Mouse (Mus musculus): Measurements from ENCODE around the gene Socs7.

Socs7 gene

GRCm38 (mm10) chr11:97389127-97389526, 26.8 kb downstream of the Socs7 start:
- DNase-seq (ENCODE audit: low spot score): no peak

DNA sequence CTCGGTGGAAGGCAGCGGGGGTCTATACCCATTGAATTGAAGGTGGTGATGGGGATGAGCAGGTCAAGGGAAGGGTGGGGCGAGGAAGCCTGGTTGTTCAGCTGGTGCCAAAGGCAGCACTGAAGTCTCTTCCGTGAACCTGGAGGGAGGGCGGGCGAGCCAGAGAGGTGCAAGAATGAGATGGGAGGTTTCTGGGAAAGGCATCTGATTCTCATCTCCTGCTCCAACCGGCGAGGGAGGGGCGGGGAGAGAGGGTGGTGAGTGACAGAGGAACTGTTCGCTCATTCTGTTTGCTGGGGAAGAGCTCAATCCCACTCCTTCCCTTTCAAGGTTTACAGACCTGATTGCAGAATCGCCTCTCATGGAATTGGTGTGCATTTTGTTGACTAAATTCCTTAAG, 31.3 kb downstream of the Socs7 start:
- DNase-seq (ENCODE audit: low spot score): no peak

- no peak for DNase-seq (ENCODE audit: low spot score)
Measured at GRCm38 (mm10) chr11:97394146-97394545, 31.8 kb downstream of the Socs7 start.

- no peak for DNase-seq (ENCODE audit: low spot score)
Measured at GRCm38 (mm10) chr11:97398506-97398905, 36.2 kb downstream of the Socs7 start.

DNA sequence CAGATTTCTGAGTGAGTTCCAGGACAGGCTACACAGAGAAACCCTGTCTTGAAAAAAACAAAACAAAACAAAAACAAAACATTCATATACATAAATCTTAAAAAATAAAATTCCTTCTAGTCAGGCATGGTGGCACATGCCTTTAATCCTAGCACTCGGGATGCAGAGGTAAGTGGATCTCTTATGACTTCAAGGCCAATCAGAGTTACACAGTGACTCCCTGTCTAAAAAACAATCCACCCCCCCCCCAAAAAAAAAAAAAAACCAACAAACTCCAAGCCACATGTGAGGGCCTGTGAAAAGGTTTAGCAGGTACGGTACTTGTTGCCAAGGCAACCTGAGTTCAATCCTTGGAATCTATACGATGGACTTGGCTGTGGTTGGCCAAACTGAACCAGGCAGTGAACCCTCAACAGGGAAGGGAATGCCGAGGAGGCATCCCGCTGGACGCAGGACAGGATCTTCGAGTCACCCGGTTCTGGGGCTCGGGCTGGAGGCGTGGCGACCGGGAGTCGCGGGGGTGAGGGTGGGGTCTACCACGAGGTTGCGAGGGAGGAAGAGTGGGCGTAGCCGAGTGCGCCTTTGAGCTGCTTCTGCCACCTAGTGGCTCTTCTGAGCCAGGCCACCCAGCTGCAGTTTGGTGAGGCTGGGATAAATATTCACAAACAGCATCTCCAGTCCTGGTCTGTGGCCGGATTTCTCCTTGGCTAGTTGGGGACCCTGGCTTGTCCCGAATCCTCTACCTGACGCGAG, 37.8 kb downstream of the Socs7 start:
- DNase-seq (ENCODE audit: low spot score): peak; percentile 93

- peak; percentile 28 for DNase-seq (ENCODE audit: low spot score)
Measured at GRCm38 (mm10) chr11:97401082-97401481, 38.7 kb downstream of the Socs7 start.

DNA sequence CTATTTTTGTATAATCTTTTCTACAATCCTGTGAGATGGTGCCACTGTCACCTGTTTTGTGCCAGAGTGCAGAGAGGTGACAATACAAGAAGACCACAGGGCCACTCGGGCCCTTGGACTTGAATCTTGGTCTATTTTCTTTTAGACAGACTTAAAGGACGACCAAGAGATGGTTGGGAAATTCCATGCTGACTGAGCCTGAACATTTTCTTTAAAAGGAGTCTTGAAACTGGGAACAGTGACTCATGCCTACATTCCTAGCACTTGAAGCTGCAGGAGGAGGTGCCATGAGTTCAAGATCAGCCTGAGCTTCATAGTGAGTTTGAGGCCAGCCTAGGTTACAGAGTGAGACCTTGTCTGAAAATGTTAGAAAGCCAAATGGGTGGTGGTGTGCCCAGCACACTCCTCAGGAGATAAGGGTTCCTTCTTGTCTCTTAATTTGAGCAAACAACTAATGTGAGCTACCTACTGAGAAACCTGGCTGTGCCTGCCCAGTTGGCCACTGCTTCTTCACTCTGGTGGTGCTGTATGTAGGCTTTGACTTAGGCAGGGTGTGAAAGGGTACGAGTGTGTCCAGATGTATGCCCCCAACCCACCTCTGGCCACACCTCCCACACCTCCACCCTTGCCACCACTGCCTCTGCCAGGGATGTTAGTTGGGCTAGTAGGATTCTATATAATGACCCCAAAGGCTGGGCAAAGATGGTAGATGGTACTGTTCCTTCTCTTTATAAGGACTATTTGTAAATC, 39.5 kb downstream of the Socs7 start:
- no peak for DNase-seq (ENCODE audit: low spot score)

GRCm38 (mm10) chr11:97402746-97403145, 40.4 kb downstream of the Socs7 start:
- DNase-seq (ENCODE audit: low spot score): no peak

GRCm38 (mm10) chr11:97403614-97404183, 41.3 kb downstream of the Socs7 start:
- DNase-seq (ENCODE audit: low spot score): no peak

DNA sequence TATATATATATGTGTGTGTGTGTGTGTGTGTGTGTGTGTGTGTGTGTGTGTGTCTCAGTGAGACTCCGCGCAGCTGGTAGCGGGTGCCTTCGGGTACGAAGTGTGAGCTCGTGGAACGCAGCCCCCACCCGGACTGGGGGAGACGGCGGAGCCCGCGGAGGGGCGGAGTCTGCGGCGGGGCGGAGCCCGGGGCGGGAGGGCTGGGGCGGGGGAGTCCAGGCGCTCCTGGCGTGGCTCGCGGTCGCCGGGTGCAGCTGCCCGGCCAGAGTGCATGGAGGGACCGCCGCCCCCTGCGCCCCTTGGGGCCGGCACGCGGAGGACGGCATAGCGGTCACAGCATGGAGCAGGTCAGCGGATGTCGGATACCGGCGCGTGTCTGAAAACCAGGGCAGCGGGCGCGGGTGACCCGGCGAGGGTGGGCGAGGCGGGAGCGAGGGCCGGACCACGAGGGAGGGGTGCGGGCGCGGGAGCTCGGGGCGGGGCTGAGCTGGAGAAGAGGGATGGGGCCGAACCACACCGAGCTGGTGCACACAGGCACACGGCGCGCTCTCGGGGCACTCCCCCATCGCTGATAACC, 41.9 kb downstream of the Socs7 start:
- peak; percentile 47 for DNase-seq (ENCODE audit: low spot score)

- no peak for DNase-seq (ENCODE audit: low spot score)
Measured at GRCm38 (mm10) chr11:97404761-97405190, 42.4 kb downstream of the Socs7 start.

DNA sequence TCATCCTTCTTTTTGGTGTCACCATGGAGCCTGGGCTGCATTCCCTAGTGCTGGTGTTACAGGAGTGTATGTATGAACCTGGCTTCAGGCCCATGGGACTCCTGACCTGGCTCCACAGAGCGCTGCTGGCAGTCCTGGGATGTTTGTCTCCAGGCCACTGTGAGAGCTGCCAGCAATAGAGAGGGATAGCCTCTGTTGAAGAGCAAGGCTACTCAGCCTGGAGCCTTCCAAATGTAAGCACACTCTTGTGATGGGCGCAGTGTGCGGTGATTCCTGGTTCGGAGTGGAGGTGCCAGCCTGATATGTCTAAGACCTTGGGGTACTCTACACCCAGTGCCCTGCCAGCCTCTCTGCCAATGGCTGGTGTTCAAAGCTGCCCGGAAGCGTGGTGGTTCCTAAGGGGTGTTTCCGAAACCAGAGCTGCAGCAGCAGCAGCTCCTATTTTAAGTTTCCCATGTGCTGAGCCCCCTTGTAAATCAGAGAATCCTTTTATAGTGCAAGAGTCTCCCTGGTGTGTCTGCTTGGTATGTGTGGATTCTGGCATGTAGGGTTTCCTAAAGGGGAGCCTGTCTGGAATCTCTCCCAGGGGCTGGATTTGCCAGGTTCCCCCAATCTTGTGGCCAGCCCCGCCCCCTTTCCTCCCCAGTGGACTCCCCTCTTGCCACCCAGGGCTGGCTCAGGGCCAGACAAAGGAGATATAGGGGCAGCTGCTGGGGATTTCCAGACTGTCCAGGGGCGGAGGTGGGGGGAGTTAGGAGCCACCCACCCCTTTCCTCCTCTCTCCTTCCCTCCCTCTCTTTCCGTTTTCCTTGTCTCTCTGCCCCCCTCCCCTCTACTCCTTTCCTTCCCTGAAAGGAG, 44.0 kb downstream of the Socs7 start:
- no peak for DNase-seq (ENCODE audit: low spot score)

DNA sequence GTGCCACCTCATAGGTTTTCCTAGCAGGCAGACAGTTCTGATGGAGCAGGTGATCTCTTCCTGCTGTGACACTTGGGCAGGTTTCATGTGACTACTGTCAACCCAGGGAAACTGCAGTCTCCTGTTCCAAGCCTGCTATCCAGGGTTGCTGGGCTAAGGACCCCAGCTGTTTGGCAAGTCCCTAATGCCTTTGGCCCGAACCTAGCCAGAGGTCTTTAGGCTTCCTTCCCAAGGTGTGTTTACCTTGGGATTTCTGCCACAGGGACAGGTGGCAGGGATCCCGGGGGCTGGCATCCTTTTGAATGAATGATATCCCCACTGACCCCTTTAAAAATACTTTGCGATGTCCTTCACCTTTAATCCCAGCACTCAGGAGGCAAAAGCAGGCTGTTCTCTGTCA, 45.1 kb downstream of the Socs7 start:
- no peak for DNase-seq (ENCODE audit: low spot score)

DNA sequence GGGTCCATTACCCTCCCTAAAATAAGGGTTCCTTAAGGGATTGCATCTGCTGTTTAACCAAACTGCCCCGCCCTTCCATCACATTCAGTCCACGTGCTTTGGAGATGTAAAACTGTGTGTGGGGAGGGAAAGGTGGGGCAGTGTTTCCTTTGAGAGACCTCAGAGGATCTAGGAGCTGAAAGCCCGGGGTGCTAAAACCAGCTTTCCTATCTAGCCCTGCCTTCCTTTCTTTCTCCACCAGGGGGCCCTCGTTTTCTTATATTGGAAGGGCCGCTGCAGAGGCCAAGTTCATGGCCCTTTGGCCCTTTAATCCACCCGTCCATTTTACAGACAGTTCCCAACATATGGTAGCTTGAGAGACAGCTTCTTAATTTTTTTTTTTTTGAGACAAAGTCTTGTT, 45.8 kb downstream of the Socs7 start:
- peak; percentile 94 for DNase-seq (ENCODE audit: low spot score)

GRCm38 (mm10) chr11:97410958-97411357, 48.6 kb downstream of the Socs7 start:
- DNase-seq (ENCODE audit: low spot score): no peak

GRCm38 (mm10) chr11:97412117-97412516, 49.8 kb downstream of the Socs7 start:
- DNase-seq (ENCODE audit: low spot score): no peak

DNA sequence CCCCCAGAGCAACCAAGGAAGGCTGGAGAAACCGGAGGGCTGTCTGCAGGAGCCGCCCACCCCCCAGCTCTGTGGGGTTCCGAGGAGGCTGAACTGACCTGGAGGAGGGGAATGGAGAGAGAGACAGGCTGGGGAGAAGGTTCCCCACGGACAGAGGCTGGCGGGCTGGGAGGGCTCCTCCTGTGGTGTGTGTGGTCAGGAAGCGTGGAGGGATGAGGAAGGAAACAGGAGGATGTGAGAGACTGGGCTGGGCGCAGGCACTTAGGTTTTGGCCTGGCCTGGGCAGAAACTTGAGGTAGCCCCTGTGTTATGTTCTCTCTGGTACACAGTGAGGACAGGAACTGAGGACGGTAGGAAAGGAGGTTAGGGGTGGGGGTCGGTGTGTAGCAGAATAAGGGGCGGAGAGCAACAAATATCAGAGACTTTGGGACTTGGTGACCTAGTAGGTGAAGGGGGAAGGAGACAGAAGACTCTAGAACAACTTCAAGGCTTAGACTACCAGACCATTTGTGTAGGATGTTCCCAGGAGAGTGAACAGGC, 50.5 kb downstream of the Socs7 start:
- no peak for DNase-seq (ENCODE audit: low spot score)

DNA sequence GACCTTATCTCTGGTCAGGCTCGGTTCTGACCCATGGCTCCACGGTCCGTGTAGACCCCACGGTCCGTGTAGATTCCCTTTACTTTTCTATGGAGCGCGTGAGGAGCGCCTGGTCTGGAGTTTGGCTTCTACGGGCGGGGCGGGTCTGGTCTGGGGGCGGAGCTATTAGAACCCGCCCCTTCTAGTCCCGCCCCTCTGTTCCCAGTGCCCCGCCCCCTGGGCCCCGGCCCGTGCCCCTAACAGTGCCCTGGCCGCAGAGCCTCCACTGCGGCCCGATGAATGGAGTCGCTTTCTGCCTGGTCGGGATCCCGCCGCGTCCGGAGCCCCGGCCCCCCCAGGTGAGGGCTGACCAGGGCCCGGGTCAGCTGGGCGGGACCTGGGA, 53.0 kb downstream of the Socs7 start, which contains the start of gene Arhgap23:
Arhgap23 (plus strand) TSS at position 204 of the 382 bp plus-strand sequence.
- peak; percentile 90 for DNase-seq (ENCODE audit: low spot score)

DNA sequence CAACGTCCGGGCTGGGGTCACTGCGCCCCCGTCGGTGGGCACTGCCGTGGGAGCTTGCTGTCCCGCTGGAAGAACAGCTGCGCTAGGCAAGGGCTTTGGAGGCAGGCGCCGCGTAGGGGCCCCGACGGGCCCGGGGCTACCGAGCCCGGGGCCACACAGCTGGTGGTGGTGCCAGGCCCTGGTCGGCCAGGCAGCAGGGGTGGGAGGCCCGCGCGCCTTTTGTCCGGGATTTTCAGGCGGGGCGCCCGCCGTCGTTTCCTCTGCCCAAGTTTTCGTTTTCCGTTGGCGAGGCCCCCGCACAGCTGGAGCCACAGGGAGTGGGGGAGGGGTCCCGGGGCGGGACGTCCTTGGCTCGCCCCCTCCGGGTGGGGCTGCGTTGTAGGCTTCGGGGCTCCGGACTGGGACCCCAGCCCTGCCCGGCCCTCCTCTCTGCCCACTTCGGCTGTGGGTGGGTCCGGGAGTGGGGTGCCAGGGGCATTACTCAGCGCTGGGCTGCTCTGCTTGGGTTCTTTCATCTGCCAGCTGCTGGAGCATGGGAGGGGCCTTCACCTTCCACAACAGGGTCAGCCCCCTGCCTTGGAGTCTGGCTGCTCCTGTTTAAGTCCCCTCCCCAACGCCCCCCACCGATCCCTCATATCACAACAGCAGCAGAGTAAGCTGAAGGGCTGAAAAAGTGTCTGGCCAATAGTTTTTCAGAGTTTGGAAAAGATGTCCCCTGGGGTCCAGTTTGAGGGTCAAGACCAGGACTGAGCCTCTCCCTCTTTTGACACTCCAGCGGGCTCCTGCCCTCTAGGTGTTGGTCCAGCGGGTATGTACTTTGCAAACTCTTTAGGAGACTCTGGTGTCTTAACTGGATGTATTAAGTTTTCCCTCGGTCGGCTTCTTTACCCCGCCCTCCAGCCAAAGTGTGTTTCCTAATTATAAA, 53.6 kb downstream of the Socs7 start:
- DNase-seq (ENCODE audit: low spot score): peak; percentile 62

DNA sequence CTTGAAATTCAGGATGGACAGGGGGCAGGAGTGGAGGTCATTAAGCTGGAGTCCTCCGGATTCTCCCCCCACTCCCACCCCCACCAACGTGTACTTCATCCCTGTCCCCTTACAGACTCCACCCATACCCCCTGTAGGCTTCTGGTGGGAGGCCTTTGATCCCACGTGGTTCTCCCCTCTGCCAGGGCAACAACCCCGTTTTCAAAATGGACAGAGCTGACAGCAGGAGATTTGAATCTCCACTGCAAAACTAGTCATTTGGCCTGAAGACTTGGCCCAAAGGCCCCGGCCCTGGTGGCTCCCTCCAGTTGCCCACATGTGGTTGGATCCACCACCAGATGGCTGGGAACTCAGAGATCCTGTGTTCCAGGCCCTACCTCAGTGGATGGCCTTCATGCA, 54.3 kb downstream of the Socs7 start:
- no peak for DNase-seq (ENCODE audit: low spot score)

All from embryo, embryonic 10.5 days (tissue).